8 mouse cellular contexts compared by ENCODE assay signal in the genomic region with DNA sequence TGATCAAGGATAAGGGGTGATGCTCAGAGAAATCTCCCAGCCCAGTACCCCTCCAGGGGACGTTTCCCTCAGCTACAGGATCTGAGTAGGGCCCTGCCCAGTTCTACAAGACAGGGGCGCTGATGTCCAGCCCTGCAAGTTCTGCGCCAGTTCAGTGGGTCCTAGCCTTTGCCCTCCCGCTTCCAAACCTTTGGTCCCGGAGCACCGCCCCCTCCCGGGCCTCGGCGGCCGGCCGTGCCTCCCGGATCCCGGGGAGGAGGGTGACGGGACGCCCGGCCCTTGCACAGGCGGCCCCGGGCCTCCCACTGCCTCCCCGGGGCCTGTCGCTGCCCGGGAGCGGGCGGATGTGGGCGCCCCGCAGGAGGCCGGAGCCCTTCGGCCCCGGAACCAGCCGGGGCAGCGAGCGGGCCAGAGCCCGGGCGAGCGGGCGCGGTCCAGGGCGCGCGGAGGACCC. TPM values are rescaled to one million over a fixed set of nuclear protein-coding genes. Genes with fewer than 3 reads are reported as not detected.
DNase-seq lines count a peak whose midpoint lies in the region; ATAC-seq and TF ChIP-seq lines count a peak whose summit lies in the region.

No protein-coding gene starts in this region.

- in situ Hi-C loops in ES-E14 (cut with MboI; ENCODE audit: low sequenced_read_pairs in 2 of 2, unreplicated experiment in 2 of 2), result no loop called here

- H3K9me3 ChIP-seq in ES-E14 (ENCODE audit: control insufficient read depth, insufficient read depth, low read depth, low read length), result no peaks in the 10 kb centered on the region
- no peaks in the 10 kb centered on the region for H3K9me3 ChIP-seq in heart, embryonic 15.5 days (replicated peaks)
- H3K9me3 ChIP-seq in midbrain, embryonic 11.5 days (ENCODE audit: control insufficient read depth, low read length), result no peaks in the 10 kb centered on the region

- peak overlapping the region; percentile 92 for H3K4me2 ChIP-seq in heart, embryonic 15.5 days
- peak overlapping the region; percentile 76 for H3K4me2 ChIP-seq in midbrain, embryonic 11.5 days

- H3K4me3 ChIP-seq in ES-E14 (ENCODE audit: insufficient read depth in 1 of 2, low read depth in 1 of 2, low read length in 2 of 2, poor library complexity in 1 of 2, severe bottlenecking in 1 of 2), result peak overlapping the region; percentile 56 to 90
- H3K4me3 ChIP-seq in heart, embryonic 15.5 days, result peak overlapping the region; percentile 81
- peak overlapping the region; percentile 91 for H3K4me3 ChIP-seq in midbrain, embryonic 11.5 days (ENCODE audit: low read depth, low read length)

- H3K27me3 ChIP-seq in heart, embryonic 15.5 days, result no peaks in the 10 kb centered on the region
- H3K27me3 ChIP-seq in midbrain, embryonic 11.5 days (ENCODE audit: control insufficient read depth, insufficient read depth, low read length), result no peaks in the 10 kb centered on the region; the same call in 1 of the 2 replicates

- peaks cover 2 to 7% of the 10 kb centered on the region in 2 experiments; a peak in 2 of 4 replicates for H3K4me1 ChIP-seq in ES-E14 (ENCODE audit: control insufficient read depth in 2 of 2, insufficient read depth in 2 of 2, low read length in 2 of 2, poor library complexity in 1 of 2)
- H3K4me1 ChIP-seq in heart, embryonic 15.5 days (replicated peaks), result peaks cover 65% of the 10 kb centered on the region
- H3K4me1 ChIP-seq in midbrain, embryonic 11.5 days (ENCODE audit: control insufficient read depth, insufficient read depth, low read length), result peaks cover 30% of the 10 kb centered on the region

- peak; percentile 57 for DNase-seq in cerebellum, adult 11 months
- no peak for DNase-seq in cerebellum, adult 9-10 months
- DNase-seq in ES-E14 (ENCODE audit: low read depth, low spot score), result no peak
- DNase-seq in embryo, embryonic 10 days (ENCODE audit: low spot score), result peak; percentile 66
- DNase-seq in kidney, postnatal 25 days, result peak; percentile 69 to 87
- no peak for DNase-seq in midbrain, embryonic 11.5 days (ENCODE audit: low spot score, missing footprints)

- peak; percentile 6; the same call in 1 of the 2 replicates for ATAC-seq in heart, embryonic 15.5 days (replicated peaks; ENCODE audit: insufficient number of reproducible peaks, insufficient read depth, low FRiP score, low read depth)
- ATAC-seq in midbrain, embryonic 11.5 days (ENCODE audit: low FRiP score), result peak; percentile 29
- no peak for ATAC-seq in megakaryocyte progenitor cell, adult 5-6 weeks (replicated peaks; ENCODE audit: poor library complexity)

- H3K36me3 ChIP-seq in ES-E14 (ENCODE audit: control insufficient read depth, insufficient read depth, low read length, poor library complexity, severe bottlenecking), result no peaks in the 10 kb centered on the region
- H3K36me3 ChIP-seq in heart, embryonic 15.5 days, result no peaks in the 10 kb centered on the region
- H3K36me3 ChIP-seq in midbrain, embryonic 11.5 days (ENCODE audit: control insufficient read depth, insufficient read depth, low read length), result no peaks in the 10 kb centered on the region

- under 1% methylated on average over 39 of the region's 39 CpGs for WGBS in heart, embryonic 15.5 days
- WGBS in midbrain, embryonic 11.5 days, result under 1% methylated on average over 39 of the region's 39 CpGs

- H3K27ac ChIP-seq in ES-E14 (ENCODE audit: insufficient read depth, low read depth, low read length, poor library complexity, severe bottlenecking), result no peak overlapping the region
- H3K27ac ChIP-seq in heart, embryonic 15.5 days, result peak overlapping the region; percentile 91
- H3K27ac ChIP-seq in midbrain, embryonic 11.5 days (ENCODE audit: low read depth, low read length), result peak overlapping the region; percentile 91

- H3K9ac ChIP-seq in ES-E14 (ENCODE audit: insufficient read depth, low read depth, low read length, poor library complexity, severe bottlenecking), result peak overlapping the region; percentile 73
- peak overlapping the region; percentile 85 for H3K9ac ChIP-seq in heart, embryonic 15.5 days
- H3K9ac ChIP-seq in midbrain, embryonic 11.5 days (ENCODE audit: low read length), result peak overlapping the region; percentile 99

TF ChIP-seq in ES-E14, 5 proteins besides CTCF, POLR2A, EP300 and RAD21:
- TF ChIP-seq CHD2 (IDR thresholded peaks at IDR 0.05; ENCODE audit: low read depth, low read length), result no peak
- TF ChIP-seq HCFC1 (IDR thresholded peaks at IDR 0.05; ENCODE audit: borderline replicate concordance, insufficient read depth, low read length), result no peak
- TF ChIP-seq ZC3H11A (IDR thresholded peaks at IDR 0.05; ENCODE audit: borderline replicate concordance, low read depth, low read length), result no peak
- no peak for TF ChIP-seq ZNF384 (IDR thresholded peaks at IDR 0.05; ENCODE audit: low read depth, low read length)
- no peak for TF ChIP-seq MAFK (IDR thresholded peaks at IDR 0.05; ENCODE audit: insufficient read depth, low read depth, low read length)

RNA-seq across cellular contexts. Expression of a gene that starts 13.5 kb away (rescaled TPM):
- 4.4 and 7.4 TPM in 2 replicates for total RNA-seq in ES-E14 (2012; rRNA removed)
- polyA plus RNA-seq in heart, embryonic 15.5 days (2015; fragmentation: Nextera tagmentation; extraction: Ambion mirVana), result 20.4 and 34.5 TPM in 2 replicates
- polyA plus RNA-seq in midbrain, embryonic 11.5 days (2014; fragmentation: Nextera tagmentation; extraction: Ambion mirVana), result 14.6 and 16.7 TPM in 2 replicates
- 22.1 and 29.2 TPM in 2 replicates for total RNA-seq in megakaryocyte progenitor cell, adult 5-6 weeks (2015)
- 12.6 and 14.0 TPM in 2 replicates for total RNA-seq in megakaryocyte progenitor cell, adult 5-6 weeks (2017)

RNA-seq across cellular contexts. Expression of a gene that starts 52.5 kb away (rescaled TPM):
- total RNA-seq in ES-E14 (2012; rRNA removed), result 15.8 and 18.6 TPM in 2 replicates
- 64.3 and 76.8 TPM in 2 replicates for polyA plus RNA-seq in heart, embryonic 15.5 days (2015; fragmentation: Nextera tagmentation; extraction: Ambion mirVana)
- polyA plus RNA-seq in midbrain, embryonic 11.5 days (2014; fragmentation: Nextera tagmentation; extraction: Ambion mirVana), result 32.6 and 33.6 TPM in 2 replicates
- total RNA-seq in megakaryocyte progenitor cell, adult 5-6 weeks (2015), result 83.0 and 94.4 TPM in 2 replicates
- 62.7 and 70.0 TPM in 2 replicates for total RNA-seq in megakaryocyte progenitor cell, adult 5-6 weeks (2017)

Comparison
In these comparisons a context has a peak if more than half of its experiments do, and no peak if none do; other contexts are left out.
1. DNase-seq: peak in cerebellum, adult 11 months (single experiment), embryo, embryonic 10 days (single experiment) and kidney, postnatal 25 days (2 of 2); none in cerebellum, adult 9-10 months (single experiment), ES-E14 (single experiment) and midbrain, embryonic 11.5 days (single experiment).
2. Peak in every context shown above with its lines, with median percentiles within 50 percentile points of each other: H3K4me3 ChIP-seq and H3K9ac ChIP-seq.